Mouse (Mus musculus) CH12.LX (cell line): ENCODE data around the gene Gpr146. TPM values are rescaled to one million over a fixed set of nuclear protein-coding genes. Genes with fewer than 3 reads are reported as not detected.

Source experiments
- DNase-seq: peaks from one replicate; pipeline ENCODE4 v3.0.0-alpha.2; 2013; ENCODE audit errors: extremely low read depth
- H3K27ac ChIP-seq: 2 replicates; pipeline ENCODE4 v1.5.1; 2012; ENCODE audit warnings: low read depth, mild to moderate bottlenecking, control low read depth, moderate library complexity; ENCODE audit not compliant: insufficient read depth
- H3K27me3 ChIP-seq: replicated peaks from 2 replicates; pipeline ENCODE3; 2012; ENCODE audit warnings: inconsistent platforms
- H3K36me3 ChIP-seq, 2 experiments: replicated peaks in 1 of 2; 2 replicates each; pipeline versions ENCODE3 to v1.6.1; 2012; ENCODE audit warnings: inconsistent platforms in 1 of 2, low read length in 1 of 2, mild to moderate bottlenecking in 1 of 2, mixed read lengths in 1 of 2, moderate library complexity in 1 of 2; ENCODE audit not compliant: control insufficient read depth in 1 of 2, insufficient read depth in 1 of 2
- H3K4me1 ChIP-seq, 2 experiments: 2 replicates each; pipeline ENCODE4 v1.6.1; 2012; ENCODE audit warnings: inconsistent platforms in 1 of 2, moderate library complexity in 1 of 2; ENCODE audit not compliant: insufficient read depth in 2 of 2, control insufficient read depth in 1 of 2
- H3K4me2 ChIP-seq: 2 replicates; pipeline ENCODE4 v1.6.1; 2012; ENCODE audit warnings: low read depth, mild to moderate bottlenecking, control low read depth; ENCODE audit not compliant: poor library complexity, insufficient read depth, severe bottlenecking
- H3K4me3 ChIP-seq, 3 experiments: fragments of 150-350 bp in 1 of 3; sonication (generic) in 1 of 3; replicated peaks in 1 of 3; 2 replicates each; pipeline versions ENCODE3 to v1.5.1; 2011 to 2012; ENCODE audit warnings: low read depth in 2 of 3, low read length in 2 of 3, mild to moderate bottlenecking in 2 of 3, moderate library complexity in 2 of 3, control low read depth in 1 of 3, improper control_type of control experiment in 1 of 3, inconsistent platforms in 1 of 3, mixed read lengths in 1 of 3; ENCODE audit not compliant: poor library complexity in 1 of 3
- H3K79me2 ChIP-seq: replicated peaks from 2 replicates; pipeline ENCODE4 v1.6.1; 2012; ENCODE audit warnings: mild to moderate bottlenecking, moderate library complexity; ENCODE audit not compliant: control insufficient read depth, poor library complexity, insufficient read depth, severe bottlenecking; ENCODE audit errors: extremely low read depth
- H3K9ac ChIP-seq: 2 replicates; pipeline ENCODE4 v1.6.1; 2012; ENCODE audit warnings: low read depth, mild to moderate bottlenecking, control low read depth, moderate library complexity; ENCODE audit not compliant: insufficient read depth
- H3K9me3 ChIP-seq: replicated peaks from 2 replicates; pipeline ENCODE3; 2012; ENCODE audit warnings: low read length, inconsistent platforms, mixed read lengths
- BHLHE40 ChIP-seq: IDR thresholded peaks from 2 replicates; pipeline ENCODE4 v1.6.1; 2011; ENCODE audit warnings: mild to moderate bottlenecking, low read depth, low read length, improper control_type of control experiment
- CHD1 ChIP-seq: IDR thresholded peaks from 2 replicates; pipeline ENCODE4 v1.6.1; 2012; ENCODE audit warnings: low read depth, low read length, improper control_type of control experiment, inconsistent platforms
- CTCF ChIP-seq, 2 experiments: IDR thresholded peaks in 1 of 2; conservative IDR thresholded peaks in 1 of 2; 2 replicates each; pipeline ENCODE4 v1.5.1; 2011 to 2012; ENCODE audit warnings: low read depth in 2 of 2, low read length in 2 of 2, improper control_type of control experiment in 1 of 2, inconsistent platforms in 1 of 2, mild to moderate bottlenecking in 1 of 2, moderate library complexity in 1 of 2
- E2F4 ChIP-seq: IDR thresholded peaks from 2 replicates; pipeline ENCODE4 v1.6.1; 2011; ENCODE audit warnings: low read depth, low read length, improper control_type of control experiment; ENCODE audit not compliant: insufficient replicate concordance
- ELF1 ChIP-seq: IDR thresholded peaks from 2 replicates; pipeline ENCODE4 v1.6.1; 2014; ENCODE audit warnings: low read depth, mild to moderate bottlenecking, inconsistent platforms, low read length, improper control_type of control experiment
- EP300 ChIP-seq: IDR thresholded peaks from 2 replicates; pipeline ENCODE4 v1.6.1; 2011; ENCODE audit warnings: low read length, improper control_type of control experiment
- IRF4 ChIP-seq: IDR thresholded peaks from 2 replicates; pipeline ENCODE4 v1.6.1; 2014; ENCODE audit warnings: low read depth, mild to moderate bottlenecking, inconsistent platforms, low read length, improper control_type of control experiment
- KAT2A ChIP-seq: IDR thresholded peaks from 2 replicates; pipeline ENCODE4 v1.6.1; 2012; ENCODE audit warnings: low read length, improper control_type of control experiment, inconsistent platforms; ENCODE audit not compliant: insufficient replicate concordance
- MAFK ChIP-seq: IDR thresholded peaks from 2 replicates; pipeline ENCODE4 v1.6.1; 2011; ENCODE audit warnings: low read length, improper control_type of control experiment; ENCODE audit not compliant: insufficient replicate concordance
- MAX ChIP-seq: IDR thresholded peaks from 2 replicates; pipeline ENCODE4 v1.6.1; 2011; ENCODE audit warnings: low read length, improper control_type of control experiment
- MAZ ChIP-seq: IDR thresholded peaks from 2 replicates; pipeline ENCODE4 v1.6.1; 2012; ENCODE audit warnings: low read depth, mild to moderate bottlenecking, inconsistent platforms, low read length, improper control_type of control experiment, moderate library complexity
- PAX5 ChIP-seq: IDR thresholded peaks from 2 replicates; pipeline ENCODE4 v1.6.1; 2012; ENCODE audit warnings: low read length, inconsistent platforms, mixed read lengths
- POLR2A ChIP-seq: IDR thresholded peaks from 2 replicates; pipeline ENCODE4 v1.6.1; 2011; ENCODE audit warnings: low read depth, mild to moderate bottlenecking, improper control_type of control experiment, low read length
- RAD21 ChIP-seq: IDR thresholded peaks from 2 replicates; pipeline ENCODE4 v1.6.1; 2011; ENCODE audit warnings: low read depth, mild to moderate bottlenecking, low read length, improper control_type of control experiment, moderate library complexity
- SIN3A ChIP-seq: IDR thresholded peaks from 2 replicates; pipeline ENCODE4 v1.6.1; 2012; ENCODE audit warnings: low read length, improper control_type of control experiment, inconsistent platforms
- SMC3 ChIP-seq: IDR thresholded peaks from 2 replicates; pipeline ENCODE4 v1.6.1; 2011; ENCODE audit warnings: low read depth, low read length, improper control_type of control experiment
- UBTF ChIP-seq: IDR thresholded peaks from 2 replicates; pipeline ENCODE4 v1.6.1; 2012; ENCODE audit warnings: low read depth, mild to moderate bottlenecking, inconsistent platforms, low read length, improper control_type of control experiment, moderate library complexity
- ZMIZ1 ChIP-seq: IDR thresholded peaks from 2 replicates; pipeline ENCODE4 v1.6.1; 2012; ENCODE audit warnings: low read depth, mild to moderate bottlenecking, inconsistent platforms, low read length, improper control_type of control experiment
- dilution Hi-C: fragments of 300-500 bp; cut with MboI; formaldehyde crosslinking; loops from 2 replicates; pipeline ENCODE4 v1.14.3; 2020; ENCODE audit warnings: low sequenced_read_pairs; ENCODE audit not compliant: extremely low pct_unique_long_range_greater_than_20kb, extremely low pct_ligation_motif_present
- in situ Hi-C: fragments of 300-500 bp; cut with MboI; formaldehyde crosslinking; loops from 3 replicates; pipeline ENCODE4 v1.14.3; 2019; ENCODE audit warnings: low sequenced_read_pairs, low pct_ligation_motif_present, low pct_unique_long_range_greater_than_20kb, mixed read lengths
- polyA plus RNA-seq: library from polyadenylated mRNA; unstranded; fragments of >175 nt; gene quantifications from 2 replicates; pipeline ENCODE4 v1.2.1, GENCODE M21; 2012; ENCODE audit warnings: low read depth; ENCODE audit not compliant: insufficient read length
- total RNA-seq, 2 experiments: library from RNA; depleted of rRNA; stranded (reverse); fragments of 300-350 nt in 1 of 2; fragments of >200 nt in 1 of 2; gene quantifications; 2 replicates each; pipeline ENCODE4 v1.2.3; 2012 to 2014

The Gpr146 gene
- total and polyA plus RNA-seq, 3 experiments, result 0.13 TPM; not detected in 2

GRCm38 (mm10) chr5:139388195-139388570 is 10.7 kb downstream of the Gpr146 start:
- Histone ChIP-seq H3K9ac (no peak overlapping the region), H3K79me2 (no peaks in the 10 kb centered on the region), H3K9me3 (no peaks in the 10 kb centered on the region), H3K27ac (no peak overlapping the region), H3K4me2 (no peak overlapping the region), H3K4me3 (no peak overlapping the region), H3K27me3 (no peaks in the 10 kb centered on the region), H3K4me1 (peaks cover 7 to 43% of the 10 kb centered on the region in 2 experiments; a peak in 3 of 4 replicates), H3K36me3 (peaks cover 0 to 60% of the 10 kb centered on the region in 2 experiments)
- dilution Hi-C loops (no loop called here), in situ Hi-C loops (no loop called here)
- TF ChIP-seq BHLHE40, result no peak
- TF ChIP-seq IRF4, result no peak
- TF ChIP-seq RAD21, result no peak
- TF ChIP-seq MAFK, result no peak
- TF ChIP-seq PAX5, result no peak
- no peak for TF ChIP-seq MAX
- TF ChIP-seq ELF1, result no peak
- no peak for TF ChIP-seq POLR2A
- no peak for TF ChIP-seq MAZ
- no peak for TF ChIP-seq SMC3
- no peak for DNase-seq

- H3K27ac ChIP-seq, result no peak overlapping the region
- no peaks in the 10 kb centered on the region for H3K79me2 ChIP-seq
- dilution Hi-C loops (no loop called here), in situ Hi-C loops (no loop called here)
- H3K9me3 ChIP-seq, result no peaks in the 10 kb centered on the region
- TF ChIP-seq ZMIZ1 (no peak), CTCF (conservative IDR thresholded peaks at IDR 0.05 in 1 of 2, IDR thresholded peaks at IDR 0.05 in 1 of 2; ENCODE audit: low read depth in 2 of 2, low read length in 2 of 2) (no peak), EP300 (no peak), UBTF (no peak), KAT2A (no peak), MAX (no peak), SIN3A (no peak), E2F4 (no peak), CHD1 (no peak), PAX5 (no peak)
- H3K4me2 ChIP-seq, result no peak overlapping the region
- no peak overlapping the region for H3K9ac ChIP-seq
- H3K4me1 ChIP-seq, result peaks cover 7 to 41% of the 10 kb centered on the region in 2 experiments; a peak in 3 of 4 replicates
- H3K36me3 ChIP-seq, result peaks cover 0 to 64% of the 10 kb centered on the region in 2 experiments
- no peak for DNase-seq
- no peak overlapping the region for H3K4me3 ChIP-seq
- H3K27me3 ChIP-seq, result no peaks in the 10 kb centered on the region
Observed at GRCm38 (mm10) chr5:139388694-139389675, 11.5 kb downstream of the Gpr146 start.
